Mouse (Mus musculus) heart, postnatal 0 days (tissue): ENCODE results near the gene Snx29. TPM values are rescaled to one million over a fixed set of nuclear protein-coding genes. Genes with fewer than 3 reads are reported as not detected.

Experiments used
- ATAC-seq: fragments of 200-750 bp; cut with Nextera tagmentation; 2 replicates; pipeline ENCODE4 v1.8.0; 2017; ENCODE audit warnings: low read depth, moderate number of reproducible peaks, moderate library complexity; ENCODE audit not compliant: insufficient read depth
- DNase-seq: peaks from one replicate; pipeline ENCODE4 v3.0.0-alpha.2; 2016; ENCODE audit warnings: low spot score
- H3K27ac ChIP-seq: fragments of 300-500 bp; sonication (generic); 2 replicates; pipeline ENCODE4 v1.5.1; 2014; ENCODE audit warnings: low read depth, mild to moderate bottlenecking
- H3K27me3 ChIP-seq: fragments of 300-500 bp; sonication (generic); 2 replicates; pipeline ENCODE4 v1.6.1; 2014; ENCODE audit warnings: low read length, mixed read lengths; ENCODE audit not compliant: control insufficient read depth, insufficient read depth
- H3K36me3 ChIP-seq: fragments of 300-500 bp; sonication (generic); replicated peaks from 2 replicates; pipeline ENCODE4 v1.6.1; 2014; ENCODE audit warnings: low read length, mixed read lengths; ENCODE audit not compliant: control insufficient read depth, insufficient read depth
- H3K4me1 ChIP-seq: fragments of 300-500 bp; sonication (generic); 2 replicates; pipeline ENCODE4 v1.6.1; 2014; ENCODE audit warnings: antibody characterized with exemption; ENCODE audit not compliant: control insufficient read depth, insufficient read depth
- H3K4me2 ChIP-seq: fragments of 300-500 bp; sonication (generic); 2 replicates; pipeline ENCODE4 v1.6.1; 2014; ENCODE audit warnings: low read depth, mild to moderate bottlenecking, low read length, moderate library complexity
- H3K4me3 ChIP-seq: fragments of 300-500 bp; sonication (generic); 2 replicates; pipeline ENCODE4 v1.5.1; 2014; ENCODE audit warnings: low read depth, low read length
- H3K9ac ChIP-seq: fragments of 300-500 bp; sonication (generic); replicated peaks from 2 replicates; pipeline ENCODE4 v1.6.1; 2014; ENCODE audit warnings: low read depth, low read length, mixed read lengths
- H3K9me3 ChIP-seq: fragments of 300-500 bp; sonication (generic); replicated peaks from 2 replicates; pipeline ENCODE4 v1.6.1; 2016; ENCODE audit warnings: low read length; ENCODE audit not compliant: control insufficient read depth
- CTCF ChIP-seq: IDR thresholded peaks from 2 replicates; pipeline ENCODE4 v1.5.1; 2016; ENCODE audit warnings: antibody characterized with exemption, control low read depth, low read depth
- EP300 ChIP-seq: IDR thresholded peaks from 2 replicates; pipeline ENCODE4 v1.6.1; 2016; ENCODE audit warnings: antibody characterized with exemption, low read depth
- WGBS: fragments of 180-500 bp; shearing (Covaris S2); extraction: QIAGEN DNeasy Blood & Tissue Kit; methylation state at CpG from one replicate; pipeline ENCODE4 v1.1.7; 2014; 5-methylcytosine and 5-hydroxymethylcytosine counted together
- polyA plus RNA-seq: library from polyadenylated mRNA; unstranded; fragments of >200 nt; fragmentation: Nextera tagmentation; extraction: Ambion mirVana; gene quantifications from 2 replicates; pipeline ENCODE4 v1.2.1, GENCODE M21; 2015
- total RNA-seq: library from RNA; depleted of rRNA; stranded (reverse); fragments of >200 nt; gene quantifications from 2 replicates; pipeline ENCODE4 v1.2.3, GENCODE M21; 2014; ENCODE audit warnings: low replicate concordance

Snx29 gene
- total and polyA plus RNA-seq, 2 experiments from 2014 or later: 3.1 to 3.9 TPM

DNA sequence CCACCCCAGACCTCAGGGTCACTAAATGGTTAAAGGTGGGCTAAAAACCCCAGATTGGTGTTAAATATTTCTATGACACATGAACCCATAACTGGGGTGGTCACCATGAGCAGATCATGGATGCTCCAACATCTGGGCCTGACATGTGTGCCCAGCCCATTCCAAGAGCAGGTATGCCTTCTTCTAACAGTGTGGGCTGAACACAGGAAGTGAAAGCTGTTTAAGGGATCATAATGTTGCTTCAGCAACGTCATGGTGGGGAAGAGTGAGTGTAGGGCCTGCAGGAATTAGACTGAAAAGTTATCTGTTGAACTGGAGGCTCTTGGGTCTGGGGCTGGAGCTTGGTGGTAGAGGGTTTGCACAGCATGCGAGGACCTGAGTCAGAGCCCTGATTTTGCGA, 405.9 kb downstream of the Snx29 start:
- H3K27ac ChIP-seq: no peak overlapping the region
- H3K27me3 ChIP-seq: no peaks in the 10 kb centered on the region
- no peak overlapping the region for H3K4me3 ChIP-seq
- H3K4me1 ChIP-seq: no peaks in the 10 kb centered on the region
- 70% methylated on average over 3 of the region's 3 CpGs for WGBS
- DNase-seq: no peak
- TF ChIP-seq EP300 (no peak), CTCF (no peak)
- H3K9me3 ChIP-seq: no peaks in the 10 kb centered on the region
- no peak overlapping the region for H3K4me2 ChIP-seq
- no peaks in the 10 kb centered on the region for H3K36me3 ChIP-seq
- H3K9ac ChIP-seq: no peak overlapping the region
- no peak for ATAC-seq

DNA sequence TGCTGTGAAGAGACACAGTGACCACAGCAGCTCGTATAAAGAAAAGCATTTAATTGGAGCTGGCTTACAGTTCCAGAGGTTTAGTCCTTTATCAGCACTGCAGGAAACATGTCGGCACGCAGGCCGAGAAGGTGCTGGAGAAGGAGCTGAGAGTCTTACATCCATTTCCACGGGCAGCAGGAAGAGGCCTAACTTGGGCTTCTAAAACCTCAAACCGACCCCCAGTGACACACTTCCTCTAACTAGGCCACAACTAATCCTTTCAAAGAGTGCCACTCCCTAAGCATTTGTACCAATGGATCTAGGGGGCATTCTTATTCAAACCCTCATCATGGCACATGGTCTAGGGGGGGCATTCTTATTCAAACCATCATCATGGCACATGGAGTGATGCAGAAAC, 406.4 kb downstream of the Snx29 start:
- TF ChIP-seq EP300: no peak
- no peak for TF ChIP-seq CTCF
- no peaks in the 10 kb centered on the region for H3K36me3 ChIP-seq
- H3K4me3 ChIP-seq: no peak overlapping the region
- H3K27me3 ChIP-seq: no peaks in the 10 kb centered on the region
- no peaks in the 10 kb centered on the region for H3K9me3 ChIP-seq
- 52% methylated on average over 6 of the region's 6 CpGs for WGBS
- DNase-seq (no peak), ATAC-seq (no peak)
- no peak overlapping the region for H3K4me2 ChIP-seq
- H3K9ac ChIP-seq: no peak overlapping the region
- H3K4me1 ChIP-seq: no peaks in the 10 kb centered on the region
- H3K27ac ChIP-seq: no peak overlapping the region

DNA sequence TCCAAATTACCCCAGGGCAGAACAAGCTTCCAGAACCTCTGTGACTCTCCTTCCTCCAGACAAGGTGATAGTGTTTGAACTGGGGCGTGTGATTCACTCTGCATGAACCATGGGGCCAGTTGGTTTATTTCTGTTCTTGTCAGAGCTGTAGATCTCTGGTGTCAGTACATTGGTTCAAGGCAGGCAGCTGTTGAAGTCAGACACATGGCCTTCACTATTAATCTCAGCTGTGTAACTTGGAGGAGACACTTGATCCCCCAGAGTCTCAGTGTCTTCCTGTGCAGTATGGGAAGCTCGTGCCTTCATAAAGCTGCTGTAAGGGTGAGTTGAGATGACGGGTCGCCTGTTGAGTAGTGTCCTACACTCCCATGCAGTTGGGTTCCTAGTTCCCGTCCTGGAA, 407.1 kb downstream of the Snx29 start:
- Histone ChIP-seq H3K36me3 (no peaks in the 10 kb centered on the region), H3K9ac (no peak overlapping the region), H3K27me3 (no peaks in the 10 kb centered on the region), H3K4me1 (no peaks in the 10 kb centered on the region), H3K27ac (no peak overlapping the region), H3K4me2 (no peak overlapping the region), H3K9me3 (no peaks in the 10 kb centered on the region), H3K4me3 (no peak overlapping the region)
- 59% methylated on average over 5 of the region's 5 CpGs for WGBS
- DNase-seq (no peak), ATAC-seq (no peak)
- TF ChIP-seq EP300: no peak
- no peak for TF ChIP-seq CTCF

DNA sequence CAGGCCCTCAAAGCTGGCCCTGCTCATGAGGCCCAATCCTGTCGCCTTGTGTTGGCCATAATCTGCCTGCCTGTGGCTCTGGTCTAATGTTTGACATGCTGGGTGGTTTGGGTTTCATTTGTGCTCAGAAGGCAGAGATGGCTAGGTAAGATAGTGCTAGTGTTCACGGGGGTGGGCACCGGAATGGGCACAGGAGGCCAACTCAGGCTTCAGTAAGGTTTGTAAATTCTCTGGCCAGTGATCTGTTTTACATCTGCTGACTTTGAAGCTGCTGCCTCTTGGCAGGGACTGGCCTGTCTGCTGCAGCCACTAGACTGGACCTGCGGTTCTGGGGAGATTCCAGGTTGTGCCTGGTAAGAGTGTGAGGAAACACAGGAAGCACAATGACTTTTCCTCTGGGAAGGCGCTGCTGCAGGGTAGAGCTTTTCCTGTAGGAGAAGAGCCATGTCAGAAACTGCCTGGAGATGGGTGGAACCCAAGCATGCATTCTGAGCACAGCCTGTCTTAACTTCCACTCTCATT, 408.4 kb downstream of the Snx29 start:
- H3K27me3 ChIP-seq: no peaks in the 10 kb centered on the region
- no peak overlapping the region for H3K9ac ChIP-seq
- H3K4me3 ChIP-seq: no peak overlapping the region
- H3K9me3 ChIP-seq: no peaks in the 10 kb centered on the region
- DNase-seq (no peak), ATAC-seq (no peak)
- no peak for TF ChIP-seq CTCF
- TF ChIP-seq EP300: no peak
- no peaks in the 10 kb centered on the region for H3K4me1 ChIP-seq
- no peaks in the 10 kb centered on the region for H3K36me3 ChIP-seq
- no peak overlapping the region for H3K4me2 ChIP-seq
- no peak overlapping the region for H3K27ac ChIP-seq
- 65% methylated on average over 5 of the region's 5 CpGs for WGBS

DNA sequence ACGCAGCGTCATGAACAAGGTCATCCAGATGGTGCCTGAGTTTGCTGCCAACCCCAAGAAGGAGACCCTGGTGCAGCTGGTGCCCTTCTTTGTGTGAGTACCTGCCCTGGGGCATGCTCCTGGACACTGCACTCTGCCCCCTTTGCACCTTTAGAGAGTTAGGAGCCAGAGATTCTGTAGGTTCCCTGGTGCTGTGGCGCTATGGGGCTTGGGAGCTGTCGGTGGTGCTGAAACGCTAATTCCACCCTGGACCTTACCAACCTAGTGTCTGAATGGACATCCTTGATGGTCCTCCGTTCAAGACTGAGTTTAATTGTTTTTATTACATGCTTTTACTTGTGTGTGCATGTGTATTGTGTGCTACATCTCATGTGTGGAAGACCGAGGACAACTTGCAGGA, 415.6 kb downstream of the Snx29 start:
- Histone ChIP-seq H3K36me3 (no peaks in the 10 kb centered on the region), H3K9ac (no peak overlapping the region), H3K4me2 (no peak overlapping the region), H3K27me3 (no peaks in the 10 kb centered on the region), H3K27ac (no peak overlapping the region), H3K4me1 (no peaks in the 10 kb centered on the region), H3K9me3 (no peaks in the 10 kb centered on the region), H3K4me3 (no peak overlapping the region)
- DNase-seq (no peak), ATAC-seq (no peak; the same call in 1 of the 2 replicates)
- TF ChIP-seq EP300 (no peak), CTCF (no peak)
- WGBS: 50% methylated on average over 7 of the region's 7 CpGs

DNA sequence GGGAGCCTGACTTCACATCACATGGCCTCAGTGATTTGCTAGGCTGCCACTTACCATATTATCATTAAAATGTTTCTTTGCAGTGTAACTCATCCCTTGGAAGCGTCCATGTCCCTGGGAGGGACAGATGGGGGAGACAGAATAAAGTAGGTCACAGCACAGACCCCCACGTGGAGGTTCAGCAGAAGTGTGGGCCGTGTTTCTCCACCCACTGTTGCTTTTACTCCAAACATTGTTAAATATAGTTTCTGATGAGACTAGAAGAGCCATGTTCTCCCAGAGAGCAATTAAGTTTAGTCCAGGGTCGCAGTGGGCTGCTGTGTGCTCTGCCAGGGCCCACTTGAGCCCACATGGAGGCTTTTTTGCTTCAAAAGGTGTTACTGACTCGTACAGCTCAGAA, 419.2 kb downstream of the Snx29 start:
- 62% methylated on average over 5 of the region's 5 CpGs for WGBS
- H3K27me3 ChIP-seq: no peaks in the 10 kb centered on the region
- no peaks in the 10 kb centered on the region for H3K9me3 ChIP-seq
- H3K4me1 ChIP-seq: no peaks in the 10 kb centered on the region
- ATAC-seq (no peak), DNase-seq (no peak)
- TF ChIP-seq CTCF: no peak
- H3K36me3 ChIP-seq: no peaks in the 10 kb centered on the region
- H3K9ac ChIP-seq: no peak overlapping the region
- H3K4me3 ChIP-seq: no peak overlapping the region
- H3K27ac ChIP-seq: no peak overlapping the region
- H3K4me2 ChIP-seq: no peak overlapping the region
